Mouse (Mus musculus) MEL (cell line): ENCODE data around the gene Apba2. TPM values are rescaled to one million over a fixed set of nuclear protein-coding genes. Genes with fewer than 3 reads are reported as not detected.

Experiments
- DNase-seq: peaks from one replicate; pipeline ENCODE4 v3.0.0; 2011; ENCODE audit warnings: low read depth, low spot score
- H3K27ac ChIP-seq: 2 replicates; pipeline ENCODE4 v1.5.1; 2012; ENCODE audit warnings: low read depth, mild to moderate bottlenecking, control low read depth, low read length, moderate library complexity; ENCODE audit not compliant: control insufficient read depth
- H3K27me3 ChIP-seq, 2 experiments: fragments of 150-350 bp in 1 of 2; sonication (generic) in 1 of 2; 2 replicates each; pipeline ENCODE4 v1.6.1; 2012; ENCODE audit warnings: low read length in 2 of 2, mild to moderate bottlenecking in 2 of 2, improper control_type of control experiment in 1 of 2, moderate library complexity in 1 of 2; ENCODE audit not compliant: insufficient read depth in 2 of 2, control insufficient read depth in 1 of 2
- H3K36me3 ChIP-seq, 2 experiments: 2 replicates each; pipeline ENCODE4 v1.6.1; 2012 to 2014; ENCODE audit warnings: low read length in 2 of 2, improper control_type of control experiment in 1 of 2, inconsistent platforms in 1 of 2, mild to moderate bottlenecking in 1 of 2; ENCODE audit not compliant: insufficient read depth in 2 of 2, control insufficient read depth in 1 of 2
- H3K4me1 ChIP-seq, 2 experiments: fragments of 150-350 bp in 1 of 2; sonication (generic) in 1 of 2; 2 replicates each; pipeline ENCODE4 v1.6.1; 2012; ENCODE audit warnings: low read length in 2 of 2, improper control_type of control experiment in 1 of 2, mild to moderate bottlenecking in 1 of 2; ENCODE audit not compliant: insufficient read depth in 2 of 2, control insufficient read depth in 1 of 2
- H3K4me3 ChIP-seq, 2 experiments: fragments of 150-350 bp in 1 of 2; sonication (generic) in 1 of 2; 2 replicates each; pipeline ENCODE4 v1.5.1; 2012; ENCODE audit warnings: low read depth in 2 of 2, low read length in 2 of 2, mild to moderate bottlenecking in 2 of 2, moderate library complexity in 2 of 2, control low read depth in 1 of 2, improper control_type of control experiment in 1 of 2; ENCODE audit not compliant: control insufficient read depth in 1 of 2, insufficient read depth in 1 of 2
- H3K79me2 ChIP-seq: 2 replicates; pipeline ENCODE4 v1.6.1; 2012; ENCODE audit warnings: mild to moderate bottlenecking, low read length, moderate library complexity; ENCODE audit not compliant: control insufficient read depth, poor library complexity, insufficient read depth
- H3K9ac ChIP-seq: 2 replicates; pipeline ENCODE4 v1.6.1; 2012; ENCODE audit warnings: low read depth, mild to moderate bottlenecking, control low read depth, low read length, moderate library complexity; ENCODE audit not compliant: control insufficient read depth, poor library complexity, severe bottlenecking
- H3K9me3 ChIP-seq: fragments of 150-350 bp; sonication (generic); replicated peaks from 2 replicates; pipeline ENCODE4 v1.6.1; 2012; ENCODE audit warnings: mild to moderate bottlenecking, low read length, improper control_type of control experiment, moderate library complexity; ENCODE audit not compliant: insufficient read depth
- BHLHE40 ChIP-seq: IDR thresholded peaks from 2 replicates; pipeline ENCODE4 v1.6.1; 2012; ENCODE audit warnings: low read depth, mild to moderate bottlenecking, inconsistent platforms, low read length, improper control_type of control experiment, borderline replicate concordance
- CHD1 ChIP-seq: IDR thresholded peaks from 2 replicates; pipeline ENCODE4 v1.6.1; 2012; ENCODE audit warnings: low read depth, mild to moderate bottlenecking, inconsistent platforms, low read length, improper control_type of control experiment
- CHD2 ChIP-seq: IDR thresholded peaks from 2 replicates; pipeline ENCODE4 v1.6.1; 2011; ENCODE audit warnings: low read length, improper control_type of control experiment
- CTCF ChIP-seq, 3 experiments: IDR thresholded peaks in 2 of 3; conservative IDR thresholded peaks in 1 of 3; 2 replicates each; pipeline ENCODE4 v1.5.1; 2011 to 2012; ENCODE audit warnings: low read length in 3 of 3, low read depth in 2 of 3, mild to moderate bottlenecking in 2 of 3, improper control_type of control experiment in 1 of 3, inconsistent platforms in 1 of 3, mixed read lengths in 1 of 3, moderate library complexity in 1 of 3; ENCODE audit not compliant: control insufficient read depth in 1 of 3, insufficient read depth in 1 of 3, poor library complexity in 1 of 3, severe bottlenecking in 1 of 3
- E2F4 ChIP-seq: IDR thresholded peaks from 2 replicates; pipeline ENCODE4 v1.6.1; 2011; ENCODE audit warnings: low read depth, low read length, improper control_type of control experiment, borderline replicate concordance
- ELF1 ChIP-seq: IDR thresholded peaks from 2 replicates; pipeline ENCODE4 v1.6.1; 2014; ENCODE audit warnings: low read depth, mild to moderate bottlenecking, inconsistent platforms, low read length, improper control_type of control experiment, moderate library complexity
- EP300 ChIP-seq, 2 experiments: IDR thresholded peaks; 2 replicates each; pipeline ENCODE4 v1.6.1; 2011; ENCODE audit warnings: improper control_type of control experiment in 2 of 2, low read length in 2 of 2, low read depth in 1 of 2, mild to moderate bottlenecking in 1 of 2
- ETS1 ChIP-seq: IDR thresholded peaks from 2 replicates; pipeline ENCODE4 v1.6.1; 2012; ENCODE audit warnings: low read depth, mild to moderate bottlenecking, inconsistent platforms, low read length, improper control_type of control experiment, moderate library complexity
- GABPA ChIP-seq: IDR thresholded peaks from 2 replicates; pipeline ENCODE4 v1.6.1; 2012; ENCODE audit warnings: low read depth, mild to moderate bottlenecking, inconsistent platforms, low read length, improper control_type of control experiment, moderate library complexity
- HCFC1 ChIP-seq: IDR thresholded peaks from 2 replicates; pipeline ENCODE4 v1.6.1; 2012; ENCODE audit warnings: low read depth, mild to moderate bottlenecking, inconsistent platforms, low read length, improper control_type of control experiment, moderate library complexity
- JUND ChIP-seq: IDR thresholded peaks from 2 replicates; pipeline ENCODE4 v1.6.1; 2011; ENCODE audit warnings: low read depth, mild to moderate bottlenecking, improper control_type of control experiment, low read length
- MAFK ChIP-seq: IDR thresholded peaks from 2 replicates; pipeline ENCODE4 v1.6.1; 2011; ENCODE audit warnings: low read depth, mild to moderate bottlenecking, low read length, improper control_type of control experiment, borderline replicate concordance
- MAX ChIP-seq: IDR thresholded peaks from 2 replicates; pipeline ENCODE4 v1.6.1; 2011; ENCODE audit warnings: low read length, improper control_type of control experiment
- MAZ ChIP-seq: IDR thresholded peaks from 2 replicates; pipeline ENCODE4 v1.6.1; 2012; ENCODE audit warnings: low read depth, mild to moderate bottlenecking, inconsistent platforms, low read length, improper control_type of control experiment
- MEF2A ChIP-seq: IDR thresholded peaks from 2 replicates; pipeline ENCODE4 v1.6.1; 2014; ENCODE audit warnings: low read depth, mild to moderate bottlenecking, inconsistent platforms, low read length, improper control_type of control experiment; ENCODE audit not compliant: poor library complexity, insufficient replicate concordance, severe bottlenecking; ENCODE audit errors: extremely low read depth
- MYB ChIP-seq: IDR thresholded peaks from 2 replicates; pipeline ENCODE4 v1.6.1; 2011; ENCODE audit warnings: mild to moderate bottlenecking, low read depth, low read length, improper control_type of control experiment
- NRF1 ChIP-seq: IDR thresholded peaks from 2 replicates; pipeline ENCODE4 v1.6.1; 2014; ENCODE audit warnings: low read depth, mild to moderate bottlenecking, inconsistent platforms, low read length, improper control_type of control experiment, moderate library complexity; ENCODE audit not compliant: poor library complexity, insufficient read depth, severe bottlenecking
- POLR2AphosphoS5 ChIP-seq: IDR thresholded peaks from 2 replicates; pipeline ENCODE4 v1.6.1; 2012; ENCODE audit warnings: low read depth, borderline replicate concordance, mild to moderate bottlenecking, inconsistent platforms, low read length, moderate library complexity, mixed read lengths
- RAD21 ChIP-seq: IDR thresholded peaks from 2 replicates; pipeline ENCODE4 v1.6.1; 2011; ENCODE audit warnings: mild to moderate bottlenecking, low read depth, low read length, improper control_type of control experiment
- SMC3 ChIP-seq: IDR thresholded peaks from 2 replicates; pipeline ENCODE4 v1.6.1; 2011; ENCODE audit warnings: low read depth, low read length, improper control_type of control experiment
- TAL1 ChIP-seq: IDR thresholded peaks from 2 replicates; pipeline ENCODE4 v1.6.1; 2012; ENCODE audit warnings: mild to moderate bottlenecking, inconsistent platforms, low read length, moderate library complexity, mixed read lengths
- USF1 ChIP-seq: IDR thresholded peaks from 2 replicates; pipeline ENCODE4 v1.6.1; 2014; ENCODE audit warnings: low read depth, mild to moderate bottlenecking, inconsistent platforms, low read length, improper control_type of control experiment, moderate library complexity
- ZC3H11A ChIP-seq: IDR thresholded peaks from 2 replicates; pipeline ENCODE4 v1.6.1; 2012; ENCODE audit warnings: low read depth, mild to moderate bottlenecking, inconsistent platforms, low read length, improper control_type of control experiment
- ZKSCAN1 ChIP-seq: IDR thresholded peaks from 2 replicates; pipeline ENCODE4 v1.6.1; 2012; ENCODE audit warnings: low read depth, mild to moderate bottlenecking, inconsistent platforms, low read length, improper control_type of control experiment, moderate library complexity
- ZNF384 ChIP-seq: IDR thresholded peaks from 2 replicates; pipeline ENCODE4 v1.6.1; 2012; ENCODE audit warnings: low read depth, mild to moderate bottlenecking, inconsistent platforms, low read length, improper control_type of control experiment
- polyA plus RNA-seq, 2 experiments: library from polyadenylated mRNA; stranded (reverse) in 1 of 2; unstranded in 1 of 2; fragments of >175 nt in 1 of 2; fragments of >200 nt in 1 of 2; gene quantifications; 2 replicates each; pipeline versions ENCODE4 v1.2.1 to v1.2.4; 2012; ENCODE audit warnings: low replicate concordance in 2 of 2, low read depth in 1 of 2; ENCODE audit not compliant: insufficient read length in 2 of 2, insufficient read depth in 1 of 2, missing spikeins in 1 of 2
- total RNA-seq: library from RNA; depleted of rRNA; stranded (reverse); fragments of 300-350 nt; gene quantifications from 2 replicates; pipeline ENCODE4 v1.2.3, GENCODE M21; 2012

Apba2 gene
- total and polyA plus RNA-seq, 3 experiments: not detected

DNA sequence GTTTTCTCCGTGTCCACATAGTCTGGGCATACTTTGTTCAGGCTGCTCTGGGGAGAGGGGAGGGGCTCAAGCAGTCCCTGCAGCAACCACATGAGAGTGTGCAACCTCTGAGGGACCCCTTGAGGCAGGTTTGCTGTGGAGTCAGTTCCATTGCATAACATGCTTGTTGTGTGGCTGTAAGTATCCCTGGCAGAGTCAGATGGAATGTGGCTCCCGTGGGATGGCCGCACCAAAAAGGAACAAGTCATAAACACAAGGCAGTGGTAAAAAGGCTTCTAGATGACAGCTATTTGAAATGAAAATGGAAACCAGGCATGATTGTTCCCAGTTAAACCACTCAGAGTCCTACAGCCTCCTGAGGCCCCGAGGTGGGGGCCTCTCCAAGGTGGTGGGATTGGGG, 69.4 kb downstream of the Apba2 start:
- Histone ChIP-seq H3K27ac (no peak overlapping the region), H3K36me3 (no peaks in the 10 kb centered on the region), H3K79me2 (no peaks in the 10 kb centered on the region), H3K9me3 (no peaks in the 10 kb centered on the region), H3K9ac (no peak overlapping the region), H3K27me3 (no peaks in the 10 kb centered on the region), H3K4me1 (no peaks in the 10 kb centered on the region), H3K4me3 (no peak overlapping the region)
- no peak for TF ChIP-seq NRF1
- TF ChIP-seq TAL1: no peak
- no peak for TF ChIP-seq ZC3H11A
- no peak for TF ChIP-seq ZNF384
- TF ChIP-seq JUND: no peak
- TF ChIP-seq MYB: no peak
- no peak for TF ChIP-seq MAX
- TF ChIP-seq POLR2AphosphoS5: no peak
- no peak for TF ChIP-seq USF1
- no peak for TF ChIP-seq ELF1
- no peak for TF ChIP-seq BHLHE40
- DNase-seq: no peak

- H3K79me2 ChIP-seq: no peaks in the 10 kb centered on the region
Observed at GRCm38 (mm10) chr7:64574144-64574543, 72.6 kb downstream of the Apba2 start.

DNA sequence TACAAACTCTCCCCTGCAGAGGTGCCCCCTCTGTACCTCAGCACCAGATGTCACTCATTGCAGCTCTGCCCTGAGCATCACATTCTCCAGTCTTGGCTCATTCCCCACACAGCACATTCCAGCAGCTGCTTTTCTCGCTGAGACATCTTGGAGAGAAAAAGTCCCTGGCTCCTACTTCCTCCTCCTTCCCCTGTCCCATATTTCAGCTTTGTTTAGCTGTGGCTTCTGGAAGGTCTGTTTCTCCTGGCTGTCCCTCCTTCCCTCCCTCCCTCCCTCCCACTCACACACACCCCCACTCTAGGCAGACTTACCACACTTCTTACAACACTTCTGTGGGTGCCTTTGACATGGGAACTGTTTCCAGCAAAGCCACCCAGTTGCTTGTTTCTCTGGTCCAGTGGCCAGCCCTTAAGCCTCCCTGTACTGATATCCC, 75.0 kb downstream of the Apba2 start:
- Histone ChIP-seq H3K79me2 (no peaks in the 10 kb centered on the region), H3K36me3 (no peaks in the 10 kb centered on the region), H3K9ac (no peak overlapping the region), H3K9me3 (no peaks in the 10 kb centered on the region), H3K27me3 (no peaks in the 10 kb centered on the region), H3K4me3 (no peak overlapping the region), H3K4me1 (no peaks in the 10 kb centered on the region), H3K27ac (no peak overlapping the region)
- DNase-seq: no peak
- no peak for TF ChIP-seq TAL1
- TF ChIP-seq SMC3: no peak
- TF ChIP-seq MAFK: no peak
- TF ChIP-seq ZNF384: no peak
- no peak for TF ChIP-seq ZKSCAN1
- no peak for TF ChIP-seq EP300 (IDR thresholded peaks at IDR 0.05; ENCODE audit: low read depth in 1 of 2, low read length in 2 of 2)
- no peak for TF ChIP-seq CHD1
- TF ChIP-seq E2F4: no peak
- no peak for TF ChIP-seq HCFC1
- no peak for TF ChIP-seq GABPA
- no peak for TF ChIP-seq MEF2A
- TF ChIP-seq MAZ: no peak
- TF ChIP-seq ETS1: no peak
- TF ChIP-seq RAD21: no peak

More at GRCm38 (mm10) chr7:64574144-64574543, 72.6 kb downstream of the Apba2 start:
- Histone ChIP-seq H3K9me3 (no peaks in the 10 kb centered on the region), H3K27ac (no peak overlapping the region), H3K27me3 (no peaks in the 10 kb centered on the region), H3K4me1 (no peaks in the 10 kb centered on the region), H3K9ac (no peak overlapping the region), H3K36me3 (no peaks in the 10 kb centered on the region), H3K4me3 (no peak overlapping the region)
- DNase-seq: no peak
- TF ChIP-seq CTCF (IDR thresholded peaks at IDR 0.05 in 2 of 3, conservative IDR thresholded peaks at IDR 0.05 in 1 of 3; ENCODE audit: control insufficient read depth in 1 of 3, insufficient read depth in 1 of 3, low read depth in 2 of 3, low read length in 3 of 3, poor library complexity in 1 of 3, severe bottlenecking in 1 of 3) (no peak), ZC3H11A (no peak), USF1 (no peak), CHD2 (no peak)
